Mouse (Mus musculus) urinary bladder, postnatal 10 days (tissue): ENCODE data around the gene Cnih1.
"Not testable (repeated sequence)": the region's sequence is repeated elsewhere in the genome, so short reads cannot be mapped to it uniquely, and the experiment has no call there.

Source experiments
- DNase-seq: peaks from one replicate; pipeline ENCODE4 v3.0.0; 2022; ENCODE audit warnings: low spot score

Gene Cnih1

DNA sequence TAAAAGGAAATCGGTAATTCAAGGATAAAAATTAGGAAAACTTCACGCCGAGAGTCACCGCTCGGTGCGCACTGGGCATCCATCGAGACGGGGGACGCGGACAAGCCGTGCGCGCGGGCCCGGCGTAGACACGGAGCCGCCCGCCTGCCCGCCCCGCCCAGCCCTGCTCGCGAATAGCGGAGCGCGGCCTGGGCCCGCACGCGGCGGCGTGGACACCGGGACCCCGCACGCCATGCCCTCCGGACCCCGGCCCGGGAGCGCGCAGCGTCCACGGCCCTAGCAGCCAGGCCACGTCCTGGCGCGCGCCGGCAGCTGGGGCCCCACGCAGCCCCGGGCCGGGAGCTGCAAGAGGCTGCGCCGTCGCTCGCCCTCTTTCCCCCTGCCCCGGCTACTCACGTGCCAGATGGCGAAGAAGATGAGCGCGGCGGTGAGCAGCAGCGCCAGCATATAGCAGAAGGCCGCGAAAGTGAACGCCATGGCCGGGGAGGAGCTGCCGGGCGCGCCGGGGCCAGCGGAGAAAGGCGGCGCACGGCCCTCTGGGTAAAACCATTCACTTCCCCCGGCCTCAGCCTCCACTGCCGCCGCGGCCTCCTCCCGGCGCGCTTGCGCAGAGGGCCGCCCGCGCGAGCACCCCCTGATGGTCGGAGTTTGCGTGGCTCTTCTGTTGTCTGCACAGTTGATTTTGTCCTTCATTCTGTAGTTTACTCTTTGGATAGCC is at the start of gene Cnih1:
Gene Cnih1 (minus strand): TSS at position 625 of the 718 bp plus-strand sequence.
- DNase-seq = peak; percentile 48

DNA sequence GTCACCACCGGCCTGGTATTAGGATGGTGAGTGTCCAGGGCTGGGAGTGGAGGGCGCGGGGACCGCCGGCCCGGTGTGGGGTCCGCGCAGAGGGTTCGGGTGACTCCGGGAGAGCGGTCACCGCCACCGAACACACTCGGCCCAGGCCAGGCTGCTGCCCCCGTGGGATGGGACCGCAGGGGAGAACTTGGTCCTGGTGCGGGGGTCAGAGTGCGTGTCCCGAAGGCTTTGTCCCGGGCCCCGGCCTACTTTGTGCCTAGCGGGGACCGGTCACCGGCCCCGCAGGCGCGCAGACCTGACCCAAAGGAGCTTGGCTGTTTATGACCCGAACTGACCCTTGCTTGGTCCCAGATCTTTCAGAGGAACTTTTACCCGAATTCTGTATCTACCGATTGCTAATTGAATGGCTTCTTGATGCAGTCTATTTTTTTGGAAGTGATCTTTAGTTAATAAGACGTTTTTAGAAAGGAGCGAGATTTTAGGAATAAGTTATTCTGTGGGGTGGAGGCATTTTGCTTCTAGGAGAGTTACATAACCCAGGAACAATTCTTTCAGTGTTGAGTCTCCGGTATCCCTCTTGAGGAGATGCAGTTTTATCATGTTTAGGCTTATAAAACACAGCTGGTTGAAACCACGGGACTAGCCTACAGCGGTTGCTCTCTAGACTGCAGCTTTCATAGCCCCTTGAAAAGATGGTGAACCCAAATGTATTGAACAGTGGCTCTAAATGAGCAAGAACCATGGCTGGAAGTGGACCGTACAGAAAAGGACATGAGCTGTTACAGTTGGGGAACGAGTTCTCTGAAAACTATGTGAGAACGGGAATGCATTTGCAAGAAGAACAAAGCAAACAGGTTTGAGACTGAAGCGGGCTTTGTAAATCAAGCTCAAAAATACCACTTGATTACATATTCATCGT is 44.4 kb upstream of the Cnih1 start:
- peak; percentile 13 for DNase-seq

DNA sequence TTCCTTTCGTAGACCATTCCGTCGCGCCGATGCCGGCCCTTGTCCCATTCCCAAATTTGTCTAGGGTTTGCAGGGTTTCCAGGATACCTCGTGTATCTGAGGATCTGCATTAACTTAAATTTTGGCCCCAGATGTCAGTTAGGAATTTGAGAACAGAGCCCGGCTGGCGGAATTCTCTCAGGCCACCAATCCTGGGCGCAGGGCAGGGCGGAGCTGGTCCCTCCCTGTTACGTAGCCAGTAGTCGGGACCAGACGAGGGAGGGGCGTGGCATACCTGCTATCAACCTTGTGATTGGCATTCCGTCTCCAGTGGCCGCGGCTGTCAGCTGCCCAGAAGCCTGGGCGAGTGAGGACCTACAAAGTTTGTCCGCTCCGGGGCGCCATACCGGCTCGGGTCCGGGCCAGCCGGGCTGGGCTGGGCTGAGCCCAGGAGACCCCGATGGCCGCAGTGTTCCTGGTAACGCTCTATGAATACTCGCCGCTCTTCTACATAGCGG is 43.7 kb upstream of the Cnih1 start, which contains the start of gene Cgrrf1:
Gene Cgrrf1 (plus strand): TSS at position 289 of the 497 bp plus-strand sequence.
- DNase-seq = peak; percentile 79

DNA sequence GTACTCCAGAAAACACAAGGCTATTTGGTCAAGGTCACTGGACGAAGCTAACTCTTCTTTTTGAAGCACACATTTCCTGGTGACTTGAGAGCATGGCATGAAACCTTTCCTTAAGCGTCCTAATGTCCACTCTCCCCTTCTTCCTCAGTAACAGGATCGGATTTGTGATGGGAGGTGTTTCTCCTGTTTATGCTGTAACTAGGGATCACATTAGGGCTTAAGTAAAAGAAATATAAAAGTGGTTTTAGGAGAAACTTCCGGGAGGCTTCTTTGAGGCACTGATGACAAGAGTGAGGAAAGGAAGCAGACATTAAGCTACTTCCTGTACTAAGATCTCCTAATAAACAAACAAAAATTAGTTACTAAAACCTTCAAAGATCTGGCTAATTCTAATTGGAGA is 43.1 kb upstream of the Cnih1 start:
- no peak for DNase-seq

DNA sequence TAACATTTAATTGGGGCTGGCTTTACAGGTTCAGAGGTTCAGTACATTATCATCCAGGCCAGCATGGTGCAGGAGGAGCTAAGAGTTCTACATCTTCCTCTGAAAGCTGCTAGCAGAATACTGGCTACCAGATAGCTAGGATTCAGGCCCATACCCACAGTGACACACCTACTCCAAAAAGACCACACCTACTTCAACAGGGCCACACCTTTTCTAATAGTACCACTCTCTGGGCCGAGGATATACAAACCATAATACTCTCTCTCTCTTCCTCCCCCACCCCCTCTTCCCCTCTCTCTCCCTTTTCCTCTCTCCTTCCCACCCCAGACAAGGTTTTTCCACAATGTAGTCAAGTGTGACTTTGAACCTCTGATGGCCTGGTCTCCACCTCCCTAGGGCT is 39.2 kb upstream of the Cnih1 start:
- DNase-seq = no peak

DNA sequence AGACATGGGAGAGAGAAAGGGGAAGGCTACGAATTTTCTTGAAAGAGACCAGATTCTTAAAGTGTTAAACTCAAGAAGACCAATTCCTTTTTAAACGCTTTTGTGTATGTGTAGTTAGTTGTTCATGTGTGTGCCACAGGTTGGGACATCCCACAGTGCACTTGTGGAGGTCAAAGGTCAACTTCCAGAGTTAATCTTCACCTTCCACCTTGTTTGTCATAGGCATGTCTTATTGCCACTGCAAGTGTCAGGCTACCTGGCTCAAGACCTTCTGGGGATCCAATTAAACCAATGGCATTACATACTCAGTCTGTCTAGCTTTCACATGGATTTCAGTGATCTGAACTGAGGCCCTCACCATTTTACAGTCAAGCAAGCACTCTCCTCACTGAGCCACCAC is 35.8 kb upstream of the Cnih1 start:
- DNase-seq = no peak

DNA sequence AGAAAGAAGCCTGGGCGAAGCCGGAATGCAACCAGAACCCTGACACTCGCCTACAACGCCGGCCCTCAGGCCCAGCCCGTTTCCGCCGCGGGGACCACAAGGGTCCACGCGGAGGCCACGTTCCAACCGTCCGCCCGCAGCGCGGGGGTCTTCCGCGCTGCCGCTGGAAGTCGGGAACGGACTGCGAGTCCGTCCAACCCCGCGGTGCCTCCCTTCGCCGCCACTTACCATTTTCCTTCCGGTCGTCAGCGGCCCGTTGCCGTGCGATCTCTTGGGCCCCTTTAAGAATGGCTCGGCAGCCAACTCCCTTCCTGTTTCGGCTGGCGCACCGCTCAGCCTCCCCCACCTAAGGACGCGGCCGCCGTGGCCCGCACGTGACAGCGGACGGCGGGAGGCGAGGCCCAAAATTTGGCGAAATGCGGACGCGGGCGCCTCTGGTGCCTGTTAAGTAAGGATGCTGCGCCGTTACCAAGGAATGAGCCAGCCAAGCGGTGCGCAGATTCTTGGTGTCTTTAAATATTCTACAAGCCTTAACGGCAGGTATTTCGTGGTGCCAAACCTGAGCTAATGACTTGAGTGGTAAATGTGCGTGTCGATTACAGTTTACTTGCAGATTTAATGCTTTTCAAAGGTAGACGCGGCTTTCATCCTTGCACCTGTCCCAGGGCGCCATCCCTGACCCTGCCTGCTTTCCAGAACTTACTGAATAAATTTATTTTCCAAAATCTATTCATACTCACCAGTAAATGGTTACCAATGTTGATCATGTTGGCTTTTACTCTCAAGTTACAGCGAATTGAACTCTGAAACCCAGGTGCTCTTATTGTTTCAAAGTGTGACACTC is 33.9 kb upstream of the Cnih1 start, which contains the start of gene Gmfb:
Gene Gmfb (minus strand): TSS at position 370 of the 844 bp plus-strand sequence.
- peak; percentile 84 for DNase-seq

DNA sequence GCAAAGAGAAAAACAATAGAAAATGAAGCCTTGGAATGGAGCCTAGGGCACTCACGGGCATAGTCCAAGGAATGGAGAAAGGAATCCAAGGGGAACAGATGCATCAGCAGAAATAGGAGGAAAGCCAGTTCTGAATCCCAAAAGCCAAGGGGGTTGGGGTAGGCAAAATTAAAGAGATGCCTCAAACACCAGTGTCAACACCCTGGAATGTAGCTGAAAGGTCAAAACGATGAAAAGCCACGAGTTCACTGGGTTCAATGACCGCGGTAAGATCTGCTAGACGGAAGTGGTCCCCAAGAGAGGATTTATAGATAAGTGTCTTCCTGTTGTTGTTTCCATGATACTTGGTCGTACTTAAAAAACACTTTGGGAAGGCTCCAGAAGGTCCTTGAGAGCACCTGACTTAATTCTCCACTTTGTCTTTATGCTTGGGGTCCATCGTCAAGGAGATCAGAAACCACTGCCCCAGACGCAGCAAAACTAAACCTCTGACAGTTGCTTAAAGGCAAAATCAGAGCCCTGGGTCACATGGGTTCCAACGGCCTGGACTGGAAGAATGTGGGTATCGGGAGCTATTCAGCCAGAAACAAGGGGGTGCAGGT is 33.2 kb upstream of the Cnih1 start:
- DNase-seq = no peak

DNA sequence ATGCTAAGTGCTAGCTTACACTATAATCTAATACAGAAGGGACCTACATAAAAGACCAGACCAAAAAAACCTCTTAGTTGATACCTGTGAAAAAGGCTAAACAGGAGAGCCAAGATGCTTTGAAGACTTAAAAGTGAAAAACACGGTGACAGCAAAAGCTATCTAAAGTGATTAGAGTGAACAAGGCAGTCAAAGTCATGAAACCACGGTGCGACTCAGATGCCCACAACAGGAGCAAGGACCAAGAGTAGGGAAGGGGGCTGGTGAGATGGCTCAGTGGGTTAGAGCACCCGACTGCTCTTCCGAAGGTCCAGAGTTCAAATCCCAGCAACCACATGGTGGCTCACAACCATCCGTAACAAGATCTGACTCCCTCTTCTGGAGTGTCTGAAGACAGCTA is 31.8 kb upstream of the Cnih1 start:
- DNase-seq = not testable (repeated sequence)

DNA sequence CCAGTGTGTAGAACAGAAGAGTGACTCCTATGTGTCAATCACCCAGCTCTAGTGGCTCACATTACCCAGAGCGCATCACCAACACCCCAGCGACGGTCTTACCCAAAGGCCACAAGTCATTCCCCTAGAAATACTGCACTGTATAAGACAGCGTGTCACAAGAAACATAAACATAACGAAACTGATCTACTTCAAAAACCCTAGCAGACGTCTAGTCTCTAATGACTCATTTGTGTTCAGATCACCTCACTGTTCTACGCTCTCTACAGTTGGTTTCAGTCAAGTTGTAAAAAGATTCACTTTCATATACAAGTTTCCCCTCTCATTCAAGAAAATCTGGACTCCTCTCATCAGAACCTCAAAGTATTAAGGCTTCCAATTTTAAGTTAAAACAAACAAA is 30.5 kb upstream of the Cnih1 start:
- no peak for DNase-seq

DNA sequence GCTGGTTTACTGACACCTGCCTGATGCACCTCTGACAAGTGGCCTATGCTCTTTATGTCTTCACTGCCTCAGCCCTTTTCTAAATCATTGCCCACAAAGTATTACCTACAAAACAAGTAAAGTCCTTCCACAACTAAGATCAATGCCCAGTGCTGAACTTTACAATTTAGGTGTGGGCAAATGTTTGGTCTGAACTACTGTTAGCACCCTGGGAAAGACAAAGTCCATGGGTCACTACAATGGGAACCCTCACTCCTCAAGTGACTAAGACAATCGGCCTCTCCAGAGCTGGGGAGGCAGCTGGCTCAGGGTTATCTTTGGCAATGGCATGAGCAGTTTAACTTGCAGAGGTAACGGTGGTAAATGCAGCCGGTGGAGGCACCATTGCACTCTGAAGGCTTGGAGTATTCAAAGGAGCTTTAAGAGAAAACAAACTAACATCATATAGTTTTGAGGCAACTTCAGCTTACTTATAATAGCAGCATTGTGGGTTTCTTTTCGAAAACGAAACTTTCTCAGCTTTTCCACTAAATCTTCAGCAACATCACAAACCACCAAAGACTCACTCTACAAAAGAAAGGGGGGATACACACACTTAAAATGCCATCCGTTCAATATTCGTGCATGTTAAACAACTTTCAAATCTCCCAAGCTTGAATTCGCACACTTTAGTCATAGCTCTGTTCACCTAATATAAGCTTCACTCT is 28.9 kb upstream of the Cnih1 start:
- DNase-seq = no peak

DNA sequence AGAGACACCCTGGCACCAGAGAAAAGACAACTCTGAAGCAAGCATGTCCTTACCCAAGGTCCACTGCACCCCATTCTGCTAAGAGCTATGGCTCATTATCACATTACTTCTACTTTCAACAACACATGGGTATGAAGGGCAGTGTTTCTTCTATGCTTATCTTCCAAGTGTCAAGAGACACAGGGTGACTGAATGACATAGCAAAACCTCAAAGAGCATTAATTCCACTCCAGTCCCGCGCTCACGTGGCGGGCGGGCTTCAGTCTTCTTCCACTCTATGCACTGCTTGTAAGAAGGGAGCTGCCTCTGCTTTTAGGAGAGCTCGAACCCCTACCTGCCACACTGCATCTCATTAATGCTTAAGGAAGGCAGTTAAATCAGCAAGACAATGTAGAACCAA is 27.4 kb upstream of the Cnih1 start:
- DNase-seq = no peak

DNA sequence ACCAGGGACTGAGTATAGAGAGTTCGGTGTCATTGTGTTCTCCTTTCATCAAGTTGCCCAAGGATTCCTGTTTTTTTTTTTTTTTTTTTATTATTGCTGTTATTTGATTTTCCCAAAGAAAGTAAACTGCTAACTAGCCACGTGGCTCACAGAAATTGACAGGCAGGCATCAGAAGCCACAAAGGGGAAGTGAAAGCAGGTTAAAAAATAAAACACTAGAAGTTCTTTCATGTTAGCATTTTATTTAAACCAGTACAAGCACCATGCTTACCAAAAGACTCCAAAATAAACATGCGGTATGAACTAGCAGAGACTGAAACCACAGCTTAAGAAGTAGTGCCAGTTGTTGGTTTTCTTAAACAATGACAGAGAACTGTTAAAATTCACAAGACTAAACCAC is 19.7 kb upstream of the Cnih1 start:
- DNase-seq = no peak

DNA sequence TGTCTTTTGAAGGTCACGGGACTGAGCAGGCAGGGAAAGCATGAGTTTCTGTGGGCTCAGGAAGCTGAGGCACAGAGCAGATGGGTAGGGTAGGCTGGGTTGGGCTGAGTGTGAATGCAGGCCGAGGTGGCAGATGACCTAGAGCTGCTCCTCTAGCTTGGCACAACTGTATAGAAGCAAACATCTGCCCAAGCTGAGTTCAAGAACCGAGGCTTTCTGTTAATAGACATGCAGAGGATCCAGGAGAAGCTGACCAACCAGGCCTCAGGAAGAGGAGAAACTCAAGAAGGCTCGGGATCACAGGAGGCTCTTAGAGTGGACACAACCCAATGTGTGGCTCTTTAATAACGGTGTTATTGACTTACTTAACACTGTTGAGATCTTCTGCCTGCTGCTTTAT is 18.0 kb upstream of the Cnih1 start:
- DNase-seq = no peak

DNA sequence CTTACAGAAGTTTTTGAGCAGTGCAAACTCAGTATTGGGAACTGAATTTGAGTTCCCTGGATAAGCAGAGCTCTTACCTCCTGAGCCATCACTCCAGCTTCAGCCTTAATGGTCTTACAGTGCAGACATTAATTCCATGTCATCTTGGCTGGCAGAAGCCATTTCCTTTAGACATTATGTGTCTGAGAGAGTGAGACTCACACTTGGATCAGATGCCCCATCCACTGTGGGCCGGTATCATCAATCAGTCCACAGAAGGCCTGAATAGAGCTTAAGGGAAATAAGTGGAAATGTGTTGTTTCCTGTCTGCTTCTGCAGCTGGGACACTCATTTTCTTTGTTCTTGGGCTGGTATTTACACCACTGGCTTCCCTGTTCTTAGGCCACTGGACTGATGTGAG is 15.6 kb upstream of the Cnih1 start:
- no peak for DNase-seq

DNA sequence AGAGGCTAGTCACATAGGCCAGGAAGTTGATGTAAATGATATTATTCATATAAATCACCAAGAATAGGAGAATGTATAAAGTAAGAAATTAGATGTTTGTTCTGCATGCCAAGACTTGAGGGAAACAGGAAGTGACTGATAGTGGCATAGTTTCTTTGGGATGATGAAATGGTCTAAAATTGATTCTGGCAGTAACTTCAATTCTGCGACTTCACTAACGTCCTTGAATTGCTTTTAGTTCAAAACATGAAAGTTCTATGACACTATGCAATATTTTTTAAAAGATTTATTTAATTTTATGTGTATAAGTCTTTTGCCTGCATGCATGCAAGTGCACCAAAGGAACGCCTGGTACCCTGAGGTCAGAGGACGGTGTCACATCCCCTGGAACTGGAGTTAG is 15.0 kb upstream of the Cnih1 start:
- no peak for DNase-seq

DNA sequence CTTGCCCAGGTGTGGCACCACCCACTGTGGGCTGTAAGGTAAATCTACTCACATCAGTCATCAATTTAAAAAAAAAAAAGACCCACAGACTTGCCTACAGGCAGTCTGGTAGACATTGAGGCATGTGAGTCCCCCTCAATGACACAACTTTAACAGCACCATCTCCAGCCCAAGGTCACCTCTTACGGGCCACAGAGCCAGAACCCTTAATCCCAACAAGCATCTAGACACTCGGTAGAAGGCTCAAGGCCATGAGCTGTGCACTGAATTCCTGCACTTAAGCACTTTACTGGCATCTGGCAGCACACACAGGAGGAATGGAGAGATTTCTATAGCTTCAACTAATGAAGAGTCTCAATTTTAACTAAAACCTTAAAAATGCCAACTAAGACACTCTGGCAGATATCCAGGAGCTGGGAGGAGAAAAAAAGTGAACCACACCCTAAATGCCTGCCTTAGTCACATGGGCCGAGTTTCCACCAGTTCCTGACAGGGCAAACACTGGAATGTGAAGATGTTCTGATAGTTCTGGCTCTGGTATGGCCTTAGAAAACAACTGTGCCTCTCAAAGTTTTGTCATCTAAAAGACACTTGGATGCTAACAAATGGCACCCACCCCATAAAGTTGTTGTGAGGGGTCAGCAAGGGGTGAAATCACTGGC is 12.6 kb upstream of the Cnih1 start:
- DNase-seq = no peak

DNA sequence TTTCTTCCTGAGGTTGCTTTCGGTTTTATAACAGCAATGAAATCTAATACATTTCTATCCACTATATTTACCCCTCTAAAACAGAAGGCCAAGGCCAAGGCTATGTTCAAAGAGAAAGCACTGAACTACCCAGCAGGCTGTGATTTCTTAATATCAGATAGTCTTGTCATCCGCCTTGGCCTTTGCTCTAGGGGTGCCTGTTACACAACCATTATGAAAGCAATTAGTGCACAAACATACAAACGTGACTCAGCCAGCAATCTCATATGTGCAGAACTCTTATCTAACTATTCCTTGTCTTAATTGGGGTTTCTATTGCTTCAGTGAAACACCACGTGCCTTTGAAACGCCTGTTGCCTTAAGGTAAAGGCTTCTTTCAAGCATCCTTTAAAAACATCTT is 5.9 kb upstream of the Cnih1 start:
- DNase-seq = no peak

DNA sequence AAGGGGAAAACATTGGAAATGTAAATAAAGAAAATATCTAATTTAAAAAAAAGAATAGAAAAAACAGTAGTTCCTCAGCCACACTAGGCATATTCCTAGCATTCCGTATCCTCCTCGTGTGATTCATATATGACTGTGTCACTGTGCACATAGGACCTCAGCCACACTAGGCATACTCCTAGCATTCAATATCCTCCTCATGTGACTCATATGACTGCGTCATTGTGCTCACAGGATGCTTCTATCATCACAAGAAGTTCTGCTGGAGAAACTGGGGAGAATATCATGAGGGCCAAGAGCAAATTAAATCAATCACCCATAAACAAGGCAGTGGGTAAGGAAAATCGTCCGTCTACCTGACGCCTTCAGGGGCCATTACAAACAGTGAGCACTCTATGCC is 2.5 kb upstream of the Cnih1 start:
- no peak for DNase-seq

DNA sequence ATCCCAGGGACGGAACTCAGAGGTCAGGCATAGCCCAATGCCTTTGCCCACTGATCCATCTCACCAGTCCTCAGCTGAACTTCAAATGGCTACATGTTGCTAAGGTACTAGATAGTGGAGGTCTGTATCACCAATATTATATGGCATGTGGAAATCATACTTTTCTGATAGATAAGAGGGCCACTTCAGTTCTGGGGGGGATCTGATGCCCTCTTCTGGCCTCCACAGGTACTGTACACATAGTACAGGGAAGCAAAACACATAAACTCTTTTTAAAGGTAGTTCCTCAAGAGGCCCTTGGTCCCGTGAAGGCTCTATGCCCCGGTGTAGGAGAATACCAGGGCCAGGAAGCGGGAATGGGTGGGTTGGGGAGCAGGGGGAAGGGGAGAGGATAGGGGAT is 2.1 kb upstream of the Cnih1 start:
- DNase-seq = no peak

DNA sequence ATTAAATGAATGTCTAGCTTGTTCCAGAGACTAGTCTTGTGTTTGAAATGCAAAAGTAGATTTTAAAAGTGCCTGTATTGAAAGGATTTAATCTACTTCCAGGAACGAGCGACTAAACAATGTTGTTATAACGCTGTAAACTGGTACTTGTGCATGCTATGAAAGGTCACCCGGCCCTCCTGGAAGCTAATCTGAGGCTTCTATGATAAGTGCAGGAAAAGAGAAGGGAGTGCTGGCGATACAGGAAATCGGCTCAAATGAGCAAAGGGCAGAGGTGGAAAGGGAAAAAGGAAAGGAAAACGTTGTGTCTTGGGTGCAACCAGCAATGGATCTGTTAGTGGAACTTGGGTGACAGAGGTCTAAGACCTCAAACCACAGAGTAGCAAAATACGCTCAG is 292 bp upstream of the Cnih1 start:
- DNase-seq = no peak
